Mouse (Mus musculus): ENCODE measurements around the gene Hid1.

DNA sequence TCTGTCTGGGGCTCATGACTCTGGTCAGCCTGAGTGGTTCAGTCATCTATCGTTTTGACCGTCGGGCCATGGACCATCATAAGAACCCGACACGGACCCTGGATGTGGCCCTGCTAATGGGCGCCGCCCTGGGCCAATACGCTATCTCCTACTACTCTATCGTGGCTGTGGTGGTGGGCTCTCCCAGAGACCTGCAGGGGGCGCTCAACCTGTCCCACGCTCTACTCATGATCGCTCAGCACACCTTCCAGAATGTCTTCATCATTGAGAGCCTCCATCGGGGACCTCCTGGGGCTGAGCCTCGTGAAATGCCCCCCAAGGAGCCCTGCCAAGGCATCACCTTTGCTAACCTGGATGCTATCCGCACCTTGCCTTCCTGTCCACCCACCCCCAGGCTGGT lies 38.2 kb downstream of the Hid1 start:
- no peak for TF ChIP-seq POLR2A (IDR thresholded peaks at IDR 0.05; ENCODE audit: insufficient read depth, low read depth, low read length)
- peak; percentile 28 for TF ChIP-seq CTCF (IDR thresholded peaks at IDR 0.05)
